Mouse (Mus musculus) E14TG2a.4 (cell line): ENCODE results near the gene 5330417H12Rik.

Experiments
- H3K27me3 ChIP-seq: 2 replicates; pipeline ENCODE4 v1.6.1; 2014; ENCODE audit warnings: low read length, control low read depth; ENCODE audit not compliant: insufficient read depth
- H3K36me3 ChIP-seq: 2 replicates; pipeline ENCODE4 v1.6.1; 2014; ENCODE audit warnings: low read length, control low read depth; ENCODE audit not compliant: insufficient read depth
- H3K4me1 ChIP-seq: replicated peaks from 2 replicates; pipeline ENCODE4 v1.6.1; 2014; ENCODE audit warnings: low read depth, low read length, control low read depth
- H3K4me3 ChIP-seq: replicated peaks from 2 replicates; pipeline ENCODE4 v1.5.1; 2014; ENCODE audit warnings: mild to moderate bottlenecking, low read length
- H3K9me3 ChIP-seq: 2 replicates; pipeline ENCODE4 v1.6.1; 2014; ENCODE audit warnings: low read length, control low read depth
- CTCF ChIP-seq: conservative IDR thresholded peaks from 2 replicates; pipeline ENCODE4 v1.5.1; 2014; ENCODE audit warnings: low read length
- NANOG ChIP-seq: IDR thresholded peaks from 2 replicates; pipeline ENCODE4 v1.6.1; 2014; ENCODE audit warnings: borderline replicate concordance, low read length, mixed read lengths
- POU5F1 ChIP-seq: IDR thresholded peaks from 2 replicates; pipeline ENCODE4 v1.6.1; 2014; ENCODE audit warnings: low read length, borderline replicate concordance

5330417H12Rik gene

DNA sequence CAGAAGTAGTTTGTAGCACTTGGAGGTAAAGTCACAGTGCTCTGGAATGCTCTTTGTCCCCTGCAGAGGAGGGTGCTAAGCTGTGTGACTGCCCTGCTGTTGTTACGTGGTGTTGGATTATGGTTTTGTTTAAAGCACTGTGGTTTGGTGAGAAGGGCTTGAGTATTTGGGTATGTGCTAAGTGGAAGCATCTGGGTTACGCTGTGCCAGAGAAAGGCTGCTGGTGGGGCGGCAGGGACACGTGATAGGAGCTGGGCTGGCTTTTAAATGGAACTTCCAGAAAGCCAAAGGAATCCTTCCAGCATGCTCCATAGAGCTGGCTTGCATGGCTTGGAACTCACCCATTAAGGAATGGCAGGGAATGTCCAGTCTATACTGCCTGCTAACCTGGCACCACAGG, 5.7 kb downstream of the 5330417H12Rik start:
- no peaks in the 10 kb centered on the region for H3K27me3 ChIP-seq
- H3K4me3 ChIP-seq = no peak overlapping the region
- peaks cover 26% of the 10 kb centered on the region for H3K9me3 ChIP-seq
- peaks cover 12% of the 10 kb centered on the region for H3K36me3 ChIP-seq
- peaks cover 45% of the 10 kb centered on the region for H3K4me1 ChIP-seq
- no peak for TF ChIP-seq CTCF
- no peak for TF ChIP-seq POU5F1
- TF ChIP-seq NANOG = no peak

DNA sequence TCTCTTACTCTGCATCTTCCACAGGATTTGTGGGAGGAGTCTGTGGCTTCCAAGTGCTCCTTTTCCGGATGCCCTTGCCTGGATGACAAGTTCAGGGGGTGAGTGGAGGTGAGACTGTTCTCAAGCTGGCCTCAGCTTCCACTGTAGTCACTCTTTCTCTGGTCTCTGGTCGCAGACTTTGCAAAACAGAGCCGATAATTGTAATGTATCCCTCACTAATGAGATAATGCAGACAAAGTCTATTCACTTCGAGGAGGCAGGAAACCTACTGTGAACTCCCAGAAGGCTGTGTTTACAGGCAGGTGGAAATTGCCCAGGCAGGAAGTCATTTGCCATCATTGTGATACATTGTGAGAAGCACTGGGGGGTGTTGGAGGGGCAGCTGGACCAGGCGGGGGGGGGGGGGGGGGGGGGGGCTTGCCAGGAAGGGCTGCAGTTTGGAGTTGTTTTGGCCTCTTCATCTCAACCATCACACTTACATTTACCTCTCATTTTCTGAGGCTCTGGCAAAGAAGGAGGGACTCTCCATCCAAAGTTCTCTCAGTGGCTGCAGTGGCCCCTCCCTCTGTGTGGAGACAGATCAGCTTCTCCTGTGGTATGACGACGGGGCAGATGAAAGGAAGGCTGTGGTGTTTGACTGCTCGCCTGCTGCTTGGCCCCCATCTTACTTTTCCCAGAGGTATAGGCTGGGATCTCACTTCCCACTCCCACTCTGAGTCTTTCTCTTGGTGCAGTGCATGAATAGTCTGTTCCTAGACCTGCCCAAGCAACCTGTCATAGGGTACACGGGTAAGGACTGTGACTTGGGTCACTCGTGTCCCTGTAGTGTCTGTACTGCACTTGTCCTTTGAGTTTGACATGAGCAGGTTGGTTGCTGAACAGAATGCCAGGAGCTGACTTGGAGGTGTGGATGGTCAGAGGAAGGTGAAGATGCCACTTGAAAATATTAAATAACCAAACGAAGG, 6.7 kb downstream of the 5330417H12Rik start:
- Histone ChIP-seq H3K9me3 (peaks cover 28% of the 10 kb centered on the region), H3K4me3 (no peak overlapping the region), H3K36me3 (peaks cover 12% of the 10 kb centered on the region), H3K4me1 (peaks cover 45% of the 10 kb centered on the region), H3K27me3 (no peaks in the 10 kb centered on the region)
- TF ChIP-seq CTCF (no peak), NANOG (peak; percentile 52; the same call in 1 of the 2 replicates), POU5F1 (no peak)

GRCm38 (mm10) chr7:107610880-107611279, 14.1 kb downstream of the 5330417H12Rik start:
- TF ChIP-seq POU5F1 = no peak
- no peak for TF ChIP-seq NANOG
- no peak for TF ChIP-seq CTCF
- Histone ChIP-seq H3K27me3 (no peaks in the 10 kb centered on the region), H3K36me3 (peaks cover 12% of the 10 kb centered on the region), H3K4me3 (no peak overlapping the region), H3K4me1 (peaks cover 11% of the 10 kb centered on the region), H3K9me3 (peaks cover 33% of the 10 kb centered on the region)

- Histone ChIP-seq H3K27me3 (no peaks in the 10 kb centered on the region), H3K4me1 (peaks cover 20% of the 10 kb centered on the region), H3K36me3 (peaks cover 6% of the 10 kb centered on the region), H3K4me3 (no peak overlapping the region), H3K9me3 (peaks cover 22% of the 10 kb centered on the region)
- TF ChIP-seq NANOG = no peak
- no peak for TF ChIP-seq CTCF
- TF ChIP-seq POU5F1 = no peak
Measured at GRCm38 (mm10) chr7:107609622-107610255, 15.2 kb downstream of the 5330417H12Rik start.

GRCm38 (mm10) chr7:107607766-107608165, 17.2 kb downstream of the 5330417H12Rik start:
- Histone ChIP-seq H3K36me3 (peaks cover 6% of the 10 kb centered on the region), H3K4me1 (peaks cover 26% of the 10 kb centered on the region), H3K27me3 (no peaks in the 10 kb centered on the region), H3K9me3 (peaks cover 15% of the 10 kb centered on the region), H3K4me3 (no peak overlapping the region)
- no peak for TF ChIP-seq CTCF
- TF ChIP-seq NANOG = no peak
- no peak for TF ChIP-seq POU5F1

- Histone ChIP-seq H3K4me3 (no peak overlapping the region), H3K27me3 (no peaks in the 10 kb centered on the region), H3K36me3 (peaks cover 2% of the 10 kb centered on the region; the same call in 1 of the 2 replicates), H3K4me1 (peaks cover 34% of the 10 kb centered on the region), H3K9me3 (peaks cover 12% of the 10 kb centered on the region)
- TF ChIP-seq POU5F1 = no peak
- TF ChIP-seq CTCF = no peak
- TF ChIP-seq NANOG = no peak
Measured at GRCm38 (mm10) chr7:107602913-107603312, 22.0 kb downstream of the 5330417H12Rik start.

DNA sequence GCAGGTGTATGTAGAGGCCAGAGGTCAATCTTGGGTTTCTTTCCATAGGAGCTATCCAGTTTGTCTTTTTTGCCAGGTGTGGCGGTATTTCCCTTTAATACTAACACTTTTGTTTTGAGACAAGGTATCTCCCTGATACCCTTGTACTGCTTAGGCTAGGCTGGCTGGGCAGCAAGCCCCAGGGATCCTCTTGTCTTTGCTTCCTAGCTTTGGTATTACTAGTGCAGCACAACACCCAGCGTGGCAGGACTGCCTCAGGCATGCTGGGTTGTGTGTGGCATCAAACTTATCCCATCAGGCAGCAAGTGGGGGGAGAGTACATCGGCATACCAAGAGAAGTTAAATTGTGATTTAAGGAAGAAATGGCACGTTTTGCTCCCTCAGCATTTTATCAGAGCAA, 22.5 kb downstream of the 5330417H12Rik start:
- H3K4me3 ChIP-seq = no peak overlapping the region
- H3K36me3 ChIP-seq = no peaks in the 10 kb centered on the region
- peaks cover 34% of the 10 kb centered on the region for H3K4me1 ChIP-seq
- no peak for TF ChIP-seq CTCF
- TF ChIP-seq NANOG = no peak
- TF ChIP-seq POU5F1 = no peak
- H3K9me3 ChIP-seq = peaks cover 12% of the 10 kb centered on the region
- H3K27me3 ChIP-seq = no peaks in the 10 kb centered on the region

- Histone ChIP-seq H3K9me3 (peaks cover 12% of the 10 kb centered on the region), H3K4me3 (no peak overlapping the region), H3K4me1 (peaks cover 28% of the 10 kb centered on the region), H3K27me3 (peaks cover under 1% of the 10 kb centered on the region; the same call in 1 of the 2 replicates), H3K36me3 (no peaks in the 10 kb centered on the region)
- no peak for TF ChIP-seq NANOG
- no peak for TF ChIP-seq CTCF
- TF ChIP-seq POU5F1 = no peak
Measured at GRCm38 (mm10) chr7:107600651-107601050, 24.3 kb downstream of the 5330417H12Rik start.
